18 mouse cellular contexts compared by ENCODE assay signal in genomic region chr13:35067084-35067483, GRCm38 (mm10). TPM values are rescaled to one million over a fixed set of nuclear protein-coding genes. Genes with fewer than 3 reads are reported as not detected.
A peak's percentile ranks its signal among the peaks of the same experiment; 100 is the strongest.
DNase-seq lines count a peak whose midpoint lies in the region; ATAC-seq and TF ChIP-seq lines count a peak whose summit lies in the region.
"Had no signal": no experiment of that assay in that cellular context is flagged by ENCODE, and none has a peak within 500 bp of the region (broad histone marks: within the 10 kb centered on the region; RNA-seq: fewer than 3 reads in every experiment).

No protein-coding gene starts in this region.

- H3K36me3 ChIP-seq in heart, postnatal 0 days (replicated peaks; ENCODE audit: control insufficient read depth, insufficient read depth, low read length), result no peaks in the 10 kb centered on the region
- no peaks in the 10 kb centered on the region for H3K36me3 ChIP-seq in hindbrain, embryonic 11.5 days (ENCODE audit: control insufficient read depth, insufficient read depth, low read length)
- H3K36me3 ChIP-seq: embryonic facial prominence, embryonic 15.5 days; hindbrain, embryonic 10.5 days; limb, embryonic 13.5 days; midbrain, embryonic 13.5 days had no signal

- H3K27me3 ChIP-seq in heart, postnatal 0 days (ENCODE audit: control insufficient read depth, insufficient read depth, low read length), result no peaks in the 10 kb centered on the region
- H3K27me3 ChIP-seq in hindbrain, embryonic 11.5 days (ENCODE audit: control insufficient read depth, insufficient read depth, low read length), result no peaks in the 10 kb centered on the region
- H3K27me3 ChIP-seq: embryonic facial prominence, embryonic 15.5 days; forebrain, embryonic 13.5 days; limb, embryonic 13.5 days; midbrain, embryonic 13.5 days had no signal

- peak overlapping the region; percentile 20; the same call in 1 of the 2 replicates for H3K27ac ChIP-seq in heart, postnatal 0 days (ENCODE audit: low read depth)
- H3K27ac ChIP-seq in hindbrain, embryonic 11.5 days (ENCODE audit: low read depth, low read length), result no peak overlapping the region
- H3K27ac ChIP-seq: embryonic facial prominence, embryonic 15.5 days; forebrain, embryonic 13.5 days; hindbrain, embryonic 10.5 days; limb, embryonic 13.5 days; midbrain, embryonic 13.5 days had no signal

- TF ChIP-seq EP300 in heart, postnatal 0 days (IDR thresholded peaks at IDR 0.05; ENCODE audit: low read depth), result no peak

- no peak for TF ChIP-seq CTCF in heart, postnatal 0 days (IDR thresholded peaks at IDR 0.05; ENCODE audit: low read depth)

- H3K9me3 ChIP-seq in heart, postnatal 0 days (replicated peaks; ENCODE audit: control insufficient read depth, low read length), result no peaks in the 10 kb centered on the region
- H3K9me3 ChIP-seq in hindbrain, embryonic 11.5 days (ENCODE audit: control insufficient read depth, low read length), result no peaks in the 10 kb centered on the region
- H3K9me3 ChIP-seq: embryonic facial prominence, embryonic 15.5 days; forebrain, embryonic 13.5 days; hindbrain, embryonic 10.5 days; limb, embryonic 13.5 days; midbrain, embryonic 13.5 days had no signal

- no peak overlapping the region for H3K4me3 ChIP-seq in heart, postnatal 0 days (ENCODE audit: low read depth, low read length)
- no peak overlapping the region for H3K4me3 ChIP-seq in hindbrain, embryonic 11.5 days (ENCODE audit: low read depth, low read length)
- H3K4me3 ChIP-seq: embryonic facial prominence, embryonic 15.5 days; forebrain, embryonic 13.5 days; hindbrain, embryonic 10.5 days; limb, embryonic 13.5 days; midbrain, embryonic 13.5 days; myocyte had no signal

- H3K4me1 ChIP-seq in heart, postnatal 0 days (ENCODE audit: control insufficient read depth, insufficient read depth), result 0 out of 2 replicates have a peak, but pooled peaks cover 13% of the 10 kb centered on the region
- no peaks in the 10 kb centered on the region for H3K4me1 ChIP-seq in hindbrain, embryonic 11.5 days (replicated peaks; ENCODE audit: control insufficient read depth, insufficient read depth, low read length)
- H3K4me1 ChIP-seq: embryonic facial prominence, embryonic 15.5 days; forebrain, embryonic 13.5 days; midbrain, embryonic 13.5 days had no signal

- no peak overlapping the region for H3K4me2 ChIP-seq in heart, postnatal 0 days (ENCODE audit: low read depth, low read length)
- H3K4me2 ChIP-seq in hindbrain, embryonic 11.5 days (replicated peaks; ENCODE audit: low read depth, low read length), result no peak overlapping the region
- H3K4me2 ChIP-seq: embryonic facial prominence, embryonic 15.5 days; forebrain, embryonic 13.5 days; limb, embryonic 13.5 days; midbrain, embryonic 13.5 days had no signal

- H3K9ac ChIP-seq in heart, postnatal 0 days (replicated peaks; ENCODE audit: low read depth, low read length), result no peak overlapping the region
- H3K9ac ChIP-seq in hindbrain, embryonic 11.5 days (ENCODE audit: low read depth, low read length), result no peak overlapping the region
- H3K9ac ChIP-seq: embryonic facial prominence, embryonic 15.5 days; forebrain, embryonic 13.5 days; limb, embryonic 13.5 days; midbrain, embryonic 13.5 days had no signal

- peak; percentile 48 for DNase-seq in kidney, adult 18-20 months
- no peak for DNase-seq in kidney, postnatal 10 days
- peak; percentile 21 for DNase-seq in testis, postnatal 14 days (ENCODE audit: low spot score)
- DNase-seq in testis, postnatal 10 days (ENCODE audit: low spot score), result no peak
- peak; percentile 25 for DNase-seq in heart, postnatal 0 days (ENCODE audit: low spot score)
- DNase-seq in hindbrain, embryonic 11.5 days (ENCODE audit: low spot score), result no peak
- DNase-seq: cerebellum, adult 8-10 months; gastrocnemius, postnatal 36 days; lung, adult 2 months; right cerebral cortex, postnatal 25 days had no signal

- peak; percentile 77 for ATAC-seq in heart, postnatal 0 days (ENCODE audit: insufficient read depth, low read depth)
- ATAC-seq in granulocyte monocyte progenitor cell, adult 5-6 weeks (replicated peaks; ENCODE audit: poor library complexity, severe bottlenecking), result no peak
- no peak for ATAC-seq in hindbrain, embryonic 11.5 days (ENCODE audit: low FRiP score)
- ATAC-seq: forebrain, embryonic 13.5 days; inflammation-experienced regulatory T-cells, adult 6 months; midbrain, embryonic 13.5 days had no signal

- WGBS in heart, postnatal 0 days, result 29% methylated on average over 2 of the region's 2 CpGs
- 81% methylated on average over 2 of the region's 2 CpGs for WGBS in hindbrain, embryonic 11.5 days

RNA-seq across cellular contexts. Expression of gene Eci2, which starts 40.2 kb away (rescaled TPM):
- 136 and 245 TPM in 2 replicates for total RNA-seq in heart, postnatal 0 days (2014; rRNA removed; ENCODE audit: low replicate concordance)
- 300 and 313 TPM in 2 replicates for polyA plus RNA-seq in heart, postnatal 0 days (2015; fragmentation: Nextera tagmentation; extraction: Ambion mirVana)
- 69.6 and 82.3 TPM in 2 replicates for total RNA-seq in granulocyte monocyte progenitor cell, adult 5-6 weeks (2014; fragmentation: Nextera tagmentation)
- 52.6 and 74.6 TPM in 2 replicates for total RNA-seq in granulocyte monocyte progenitor cell, adult 5-6 weeks (2017)
- 124 and 128 TPM in 2 replicates for polyA plus RNA-seq in hindbrain, embryonic 11.5 days (2014; fragmentation: Nextera tagmentation; extraction: Ambion mirVana)

Comparison
In these comparisons a context has a peak if more than half of its experiments do, and no peak if none do; other contexts are left out.
1. DNase-seq: peak in kidney, adult 18-20 months (single experiment), testis, postnatal 14 days (single experiment) and heart, postnatal 0 days (single experiment); none in kidney, postnatal 10 days (single experiment), testis, postnatal 10 days (single experiment) and hindbrain, embryonic 11.5 days (single experiment).